Mouse (Mus musculus): ENCODE measurements around the gene Rrm1. TPM values are rescaled to one million over a fixed set of nuclear protein-coding genes. Genes with fewer than 3 reads are reported as not detected.

The Rrm1 gene
- polyA plus RNA-seq, 1 experiment: 32.2 TPM

- TF ChIP-seq MYOD1 (IDR thresholded peaks at IDR 0.05; ENCODE audit: control insufficient read depth in 1 of 3, insufficient read length in 2 of 3, low read depth in 2 of 3): no peak
- TF ChIP-seq TCF12 (IDR thresholded peaks at IDR 0.05; ENCODE audit: insufficient read depth, poor library complexity, severe bottlenecking): no peak
- no peak for TF ChIP-seq SRF (IDR thresholded peaks at IDR 0.05; ENCODE audit: control insufficient read depth, insufficient read length, low read depth)
- TF ChIP-seq MAX (IDR thresholded peaks at IDR 0.05; ENCODE audit: low read depth): no peak
- no peak for TF ChIP-seq REST (IDR thresholded peaks at IDR 0.05; ENCODE audit: insufficient read depth, insufficient read length)
- no peak for TF ChIP-seq E2F4 (IDR thresholded peaks at IDR 0.05; ENCODE audit: insufficient read depth)
- no peak for TF ChIP-seq POLR2AphosphoS2 (IDR thresholded peaks at IDR 0.05; ENCODE audit: insufficient read length, low read depth)
These were observed 71.4 kb downstream of the Rrm1 start for GRCm38 (mm10) chr7:102512814-102513435.

GRCm38 (mm10) chr7:102514144-102514543, 72.6 kb downstream of the Rrm1 start:
- Histone ChIP-seq H3K4me2 (ENCODE audit: low read depth) (no peak overlapping the region), H3K27me3 (ENCODE audit: control insufficient read depth, insufficient read depth, insufficient read length) (peaks cover 3% of the 10 kb centered on the region), H3K79me2 (ENCODE audit: control insufficient read depth, insufficient read depth) (no peaks in the 10 kb centered on the region), H3ac (ENCODE audit: control insufficient read depth, insufficient read length) (no peak overlapping the region), H3K36me3 (ENCODE audit: control insufficient read depth, insufficient read depth) (no peaks in the 10 kb centered on the region), H3K4me3 (no peak overlapping the region)
- no peak for TF ChIP-seq E2F4 (IDR thresholded peaks at IDR 0.05; ENCODE audit: insufficient read depth)
- TF ChIP-seq CEBPB (IDR thresholded peaks at IDR 0.05; ENCODE audit: insufficient read depth, poor library complexity, severe bottlenecking): no peak
- no peak for TF ChIP-seq MAX (IDR thresholded peaks at IDR 0.05; ENCODE audit: low read depth)
- no peak for TF ChIP-seq MYOD1 (IDR thresholded peaks at IDR 0.05; ENCODE audit: control insufficient read depth in 1 of 3, insufficient read length in 2 of 3, low read depth in 2 of 3)
- no peak for TF ChIP-seq TCF12 (IDR thresholded peaks at IDR 0.05; ENCODE audit: insufficient read depth, poor library complexity, severe bottlenecking)
- no peak for TF ChIP-seq TCF3 (IDR thresholded peaks at IDR 0.05; ENCODE audit: insufficient read length, low read depth)
- TF ChIP-seq REST (IDR thresholded peaks at IDR 0.05; ENCODE audit: insufficient read depth, insufficient read length): no peak
- TF ChIP-seq POLR2A (IDR thresholded peaks at IDR 0.05; ENCODE audit: insufficient read length, low read depth): no peak
- no peak for TF ChIP-seq POLR2AphosphoS2 (IDR thresholded peaks at IDR 0.05; ENCODE audit: insufficient read length, low read depth)

More at GRCm38 (mm10) chr7:102512814-102513435, 71.4 kb downstream of the Rrm1 start:
- Histone ChIP-seq H3K27me3 (ENCODE audit: control insufficient read depth, insufficient read depth, insufficient read length) (peaks cover 3% of the 10 kb centered on the region), H3K4me3 (no peak overlapping the region), H3K79me2 (ENCODE audit: control insufficient read depth, insufficient read depth) (no peaks in the 10 kb centered on the region), H3K36me3 (ENCODE audit: control insufficient read depth, insufficient read depth) (no peaks in the 10 kb centered on the region), H3K4me2 (ENCODE audit: low read depth) (peak overlapping the region; percentile 68), H3ac (ENCODE audit: control insufficient read depth, insufficient read length) (no peak overlapping the region)

DNA sequence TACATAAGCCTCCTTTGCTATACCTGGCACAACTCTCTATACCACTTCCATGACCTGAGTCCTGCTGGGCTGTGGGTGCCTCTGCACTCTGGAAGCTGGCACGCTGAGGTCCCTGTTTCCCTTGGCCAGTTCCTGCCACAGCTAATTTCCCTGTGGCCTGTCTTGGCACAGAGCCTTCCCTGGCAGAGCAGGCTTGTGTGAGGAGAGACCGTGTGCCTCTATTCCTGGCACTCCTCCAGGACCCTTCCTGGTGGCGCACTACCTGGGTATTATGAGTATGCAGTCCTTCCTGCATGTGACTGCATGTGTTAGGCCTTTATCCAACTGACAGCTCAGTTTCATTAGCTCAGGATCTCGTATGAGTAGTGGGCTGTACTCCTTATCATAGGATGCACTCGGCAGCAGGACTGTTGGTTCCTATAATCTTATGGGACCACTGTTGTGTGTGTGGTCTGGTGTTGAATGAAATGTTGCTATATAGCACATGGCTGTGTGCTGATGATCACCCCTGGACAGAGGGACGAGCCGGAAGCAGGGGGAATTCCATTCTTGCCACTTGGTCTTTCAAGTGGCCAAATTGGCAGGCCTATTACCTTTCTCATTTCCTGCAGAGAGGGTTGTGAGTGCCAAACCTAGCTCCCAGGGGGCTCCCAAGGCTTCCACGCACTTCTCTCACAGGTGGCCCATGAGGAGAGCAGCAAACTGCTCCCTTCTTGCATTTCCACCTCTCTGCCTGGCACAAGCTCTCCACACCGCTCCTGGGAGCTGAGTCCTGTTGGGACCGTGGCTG, 75.0 kb downstream of the Rrm1 start:
- no peak for TF ChIP-seq TCF3 (IDR thresholded peaks at IDR 0.05; ENCODE audit: insufficient read length, low read depth)
- TF ChIP-seq SRF (IDR thresholded peaks at IDR 0.05; ENCODE audit: control insufficient read depth, insufficient read length, low read depth): no peak
- no peak for TF ChIP-seq USF1 (IDR thresholded peaks at IDR 0.05; ENCODE audit: low read depth)
- TF ChIP-seq POLR2AphosphoS2 (IDR thresholded peaks at IDR 0.05; ENCODE audit: insufficient read length, low read depth): no peak
- no peak for TF ChIP-seq POLR2A (IDR thresholded peaks at IDR 0.05; ENCODE audit: insufficient read length, low read depth)
- no peak for TF ChIP-seq MYOD1 (IDR thresholded peaks at IDR 0.05; ENCODE audit: control insufficient read depth in 1 of 3, insufficient read length in 2 of 3, low read depth in 2 of 3)
- peaks cover 3% of the 10 kb centered on the region for H3K27me3 ChIP-seq (ENCODE audit: control insufficient read depth, insufficient read depth, insufficient read length)

GRCm38 (mm10) chr7:102517051-102517335, 75.5 kb downstream of the Rrm1 start:
- Histone ChIP-seq H3K79me2 (ENCODE audit: control insufficient read depth, insufficient read depth) (no peaks in the 10 kb centered on the region), H3ac (ENCODE audit: control insufficient read depth, insufficient read length) (no peak overlapping the region), H3K4me3 (no peak overlapping the region), H3K36me3 (ENCODE audit: control insufficient read depth, insufficient read depth) (no peaks in the 10 kb centered on the region), H3K4me2 (ENCODE audit: low read depth) (no peak overlapping the region), H3K27me3 (ENCODE audit: control insufficient read depth, insufficient read depth, insufficient read length) (peaks cover 3% of the 10 kb centered on the region)
- TF ChIP-seq E2F4 (IDR thresholded peaks at IDR 0.05; ENCODE audit: insufficient read depth) (no peak), MYOD1 (IDR thresholded peaks at IDR 0.05; ENCODE audit: control insufficient read depth in 1 of 3, insufficient read length in 2 of 3, low read depth in 2 of 3) (no peak), TCF12 (IDR thresholded peaks at IDR 0.05; ENCODE audit: insufficient read depth, poor library complexity, severe bottlenecking) (no peak), TCF3 (IDR thresholded peaks at IDR 0.05; ENCODE audit: insufficient read length, low read depth) (no peak), POLR2AphosphoS2 (IDR thresholded peaks at IDR 0.05; ENCODE audit: insufficient read length, low read depth) (no peak), CEBPB (IDR thresholded peaks at IDR 0.05; ENCODE audit: insufficient read depth, poor library complexity, severe bottlenecking) (no peak), MAX (IDR thresholded peaks at IDR 0.05; ENCODE audit: low read depth) (no peak), MYOG (IDR thresholded peaks at IDR 0.05; ENCODE audit: control insufficient read depth in 1 of 3, insufficient read depth in 1 of 3, insufficient read length in 2 of 3, low read depth in 2 of 3) (no peak), SRF (IDR thresholded peaks at IDR 0.05; ENCODE audit: control insufficient read depth, insufficient read length, low read depth) (no peak), POLR2A (IDR thresholded peaks at IDR 0.05; ENCODE audit: insufficient read length, low read depth) (no peak), REST (IDR thresholded peaks at IDR 0.05; ENCODE audit: insufficient read depth, insufficient read length) (no peak), USF1 (IDR thresholded peaks at IDR 0.05; ENCODE audit: low read depth) (no peak)

More for the DNA sequence above, 75.0 kb downstream of the Rrm1 start:
- Histone ChIP-seq H3K4me2 (ENCODE audit: low read depth) (no peak overlapping the region), H3K4me3 (no peak overlapping the region), H3K79me2 (ENCODE audit: control insufficient read depth, insufficient read depth) (no peaks in the 10 kb centered on the region), H3K36me3 (ENCODE audit: control insufficient read depth, insufficient read depth) (no peaks in the 10 kb centered on the region), H3ac (ENCODE audit: control insufficient read depth, insufficient read length) (no peak overlapping the region)

Other genes starting within 250 kb of the Rrm1 start
- gene Nup98, start 231.5 kb upstream of the Rrm1 start, polyA plus RNA-seq (2012; fragmentation: generic; extraction: Trizol): 16.1 TPM
- 33.3 TPM for gene Pgap2, start 231.5 kb upstream of the Rrm1 start, polyA plus RNA-seq (2012; fragmentation: generic; extraction: Trizol)
- 62.6 TPM for gene Rhog, start 185.6 kb upstream of the Rrm1 start, polyA plus RNA-seq (2012; fragmentation: generic; extraction: Trizol)
- gene Stim1, start 173.9 kb upstream of the Rrm1 start, polyA plus RNA-seq (2012; fragmentation: generic; extraction: Trizol): 37.0 TPM
- not detected for gene Olfr543, start 40.0 kb downstream of the Rrm1 start, polyA plus RNA-seq (2012; fragmentation: generic; extraction: Trizol)
- not detected for gene Olfr544, start 46.6 kb downstream of the Rrm1 start, polyA plus RNA-seq (2012; fragmentation: generic; extraction: Trizol)
- gene Olfr545, start 57.9 kb downstream of the Rrm1 start, polyA plus RNA-seq (2012; fragmentation: generic; extraction: Trizol): not detected
- gene Olfr547, start 93.1 kb downstream of the Rrm1 start, polyA plus RNA-seq (2012; fragmentation: generic; extraction: Trizol): not detected
- not detected for gene Olfr548-ps1, start 99.2 kb downstream of the Rrm1 start, polyA plus RNA-seq (2012; fragmentation: generic; extraction: Trizol)
- gene Olfr549, start 108.2 kb downstream of the Rrm1 start, polyA plus RNA-seq (2012; fragmentation: generic; extraction: Trizol): not detected
- gene Trim21, start 123.8 kb downstream of the Rrm1 start, polyA plus RNA-seq (2012; fragmentation: generic; extraction: Trizol): 0.43 TPM
- not detected for gene Olfr550, start 129.7 kb downstream of the Rrm1 start, polyA plus RNA-seq (2012; fragmentation: generic; extraction: Trizol)
- gene Olfr551, start 150.2 kb downstream of the Rrm1 start, polyA plus RNA-seq (2012; fragmentation: generic; extraction: Trizol): not detected
- not detected for gene Olfr552, start 156.1 kb downstream of the Rrm1 start, polyA plus RNA-seq (2012; fragmentation: generic; extraction: Trizol)
- not detected for gene Olfr553, start 176.5 kb downstream of the Rrm1 start, polyA plus RNA-seq (2012; fragmentation: generic; extraction: Trizol)
- not detected for gene Olfr554, start 196.7 kb downstream of the Rrm1 start, polyA plus RNA-seq (2012; fragmentation: generic; extraction: Trizol)
- not detected for gene Olfr555, start 217.1 kb downstream of the Rrm1 start, polyA plus RNA-seq (2012; fragmentation: generic; extraction: Trizol)
- not detected for gene Olfr556, start 223.2 kb downstream of the Rrm1 start, polyA plus RNA-seq (2012; fragmentation: generic; extraction: Trizol)
- gene Trim68, start 245.6 kb downstream of the Rrm1 start, polyA plus RNA-seq (2012; fragmentation: generic; extraction: Trizol): 3.2 TPM